Mouse (Mus musculus) heart, embryonic 15.5 days (tissue): Measurements from ENCODE around the gene Tcl1b2. TPM values are rescaled to one million over a fixed set of nuclear protein-coding genes. Genes with fewer than 3 reads are reported as not detected.
"Not testable (repeated sequence)": the region's sequence is repeated elsewhere in the genome, so short reads cannot be mapped to it uniquely, and the experiment has no call there.

Experiments used
- ATAC-seq: fragments of 200-750 bp; cut with Nextera tagmentation; replicated peaks from 2 replicates; pipeline ENCODE4 v1.8.0; 2017; ENCODE audit warnings: low read depth, moderate TSS enrichment; ENCODE audit not compliant: insufficient number of reproducible peaks, insufficient read depth, low FRiP score
- H3K27ac ChIP-seq: fragments of 300-500 bp; sonication (generic); 2 replicates; pipeline ENCODE4 v1.5.1; 2015; ENCODE audit warnings: mild to moderate bottlenecking, inconsistent platforms
- H3K27me3 ChIP-seq: fragments of 300-500 bp; sonication (generic); 2 replicates; pipeline ENCODE4 v1.6.1; 2015; ENCODE audit warnings: inconsistent platforms
- H3K36me3 ChIP-seq: fragments of 300-500 bp; sonication (generic); 2 replicates; pipeline ENCODE4 v1.6.1; 2015; ENCODE audit warnings: mild to moderate bottlenecking, inconsistent platforms
- H3K4me1 ChIP-seq: fragments of 300-500 bp; sonication (generic); replicated peaks from 2 replicates; pipeline ENCODE4 v1.6.1; 2015; ENCODE audit warnings: inconsistent platforms
- H3K4me2 ChIP-seq: fragments of 300-500 bp; sonication (generic); 2 replicates; pipeline ENCODE4 v1.6.1; 2015; ENCODE audit warnings: inconsistent platforms, mild to moderate bottlenecking, moderate library complexity
- H3K4me3 ChIP-seq: fragments of 300-500 bp; sonication (generic); 2 replicates; pipeline ENCODE4 v1.5.1; 2015; ENCODE audit warnings: mild to moderate bottlenecking, inconsistent platforms
- H3K9ac ChIP-seq: fragments of 300-500 bp; sonication (generic); 2 replicates; pipeline ENCODE4 v1.6.1; 2015; ENCODE audit warnings: mild to moderate bottlenecking, inconsistent platforms
- H3K9me3 ChIP-seq: fragments of 300-500 bp; sonication (generic); replicated peaks from 2 replicates; pipeline ENCODE4 v1.6.1; 2016; ENCODE audit warnings: inconsistent platforms
- WGBS: fragments of 180-500 bp; shearing (Covaris S2); methylation state at CpG from one replicate; pipeline ENCODE4 v1.1.7; 2015; ENCODE audit warnings: mixed read lengths; 5-methylcytosine and 5-hydroxymethylcytosine counted together
- polyA plus RNA-seq: library from polyadenylated mRNA; unstranded; fragments of >200 nt; fragmentation: Nextera tagmentation; extraction: Ambion mirVana; gene quantifications from 2 replicates; pipeline ENCODE4 v1.2.1, GENCODE M21; 2015

Tcl1b2 gene
- polyA plus RNA-seq, 1 experiment from 2014 or later, result not detected

DNA sequence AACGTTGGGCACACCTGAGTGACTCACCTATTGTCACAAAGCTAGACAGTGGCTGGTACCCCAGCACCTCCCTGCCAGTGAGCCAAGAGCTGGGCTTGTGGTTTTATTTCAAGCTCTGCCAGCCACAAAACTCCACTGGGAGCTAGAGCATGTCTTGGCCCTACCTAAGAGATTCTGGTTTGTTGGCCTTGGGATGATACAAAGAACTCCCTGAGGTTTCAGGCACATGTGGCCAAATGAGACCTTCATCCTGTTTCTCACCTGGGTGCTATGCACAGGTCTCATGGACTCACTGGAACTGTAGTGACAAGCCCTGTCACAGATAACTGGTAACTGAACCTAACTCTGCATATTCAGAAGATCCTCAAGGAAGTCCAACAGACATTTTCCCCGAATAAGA is 18.2 kb upstream of the Tcl1b2 start:
- Histone ChIP-seq H3K27ac (no peak overlapping the region), H3K9me3 (no peaks in the 10 kb centered on the region), H3K4me2 (no peak overlapping the region), H3K27me3 (no peaks in the 10 kb centered on the region), H3K36me3 (no peaks in the 10 kb centered on the region), H3K9ac (no peak overlapping the region), H3K4me1 (no peaks in the 10 kb centered on the region), H3K4me3 (no peak overlapping the region)
- no peak for ATAC-seq
- whole genome bisulfite sequencing, result 78% methylated on average over 2 of the region's 2 CpGs

DNA sequence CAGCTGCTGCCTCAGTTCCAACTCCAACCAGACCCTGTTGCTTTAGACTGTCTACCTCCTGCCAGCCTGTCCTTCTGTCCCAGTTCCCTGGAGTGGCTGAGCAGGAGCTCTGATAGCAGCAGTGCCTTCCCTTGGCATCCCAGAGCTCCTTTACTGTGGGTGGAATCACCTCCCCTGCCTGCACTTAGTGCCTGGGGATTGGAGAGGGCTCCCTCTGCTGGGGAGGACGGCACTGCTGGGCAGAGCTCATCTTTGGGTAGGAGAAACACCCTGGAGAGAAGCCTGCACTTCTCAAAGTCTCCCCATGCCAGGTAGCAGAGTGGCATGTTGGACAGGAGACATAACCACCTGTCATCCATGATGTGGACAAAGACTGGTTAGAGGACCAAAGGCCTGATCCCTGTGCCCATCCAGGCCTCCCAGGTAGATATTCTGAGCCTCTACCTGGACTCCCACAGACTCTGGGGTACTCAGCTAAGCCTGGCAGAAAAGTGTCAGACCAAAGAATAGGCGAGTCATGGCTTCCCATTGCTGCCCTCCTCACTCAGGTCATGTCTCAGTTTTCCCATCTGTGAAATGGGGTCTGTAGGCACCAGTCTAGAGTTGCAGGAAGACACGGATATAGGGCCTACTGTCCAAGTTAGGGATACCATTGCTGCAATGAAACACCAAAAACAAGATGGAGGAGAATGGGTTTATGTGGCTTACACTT is 16.2 kb upstream of the Tcl1b2 start:
- WGBS, result 50% methylated on average over 3 of the region's 3 CpGs
- ATAC-seq, H3K4me2 ChIP-seq: not testable (repeated sequence)

DNA sequence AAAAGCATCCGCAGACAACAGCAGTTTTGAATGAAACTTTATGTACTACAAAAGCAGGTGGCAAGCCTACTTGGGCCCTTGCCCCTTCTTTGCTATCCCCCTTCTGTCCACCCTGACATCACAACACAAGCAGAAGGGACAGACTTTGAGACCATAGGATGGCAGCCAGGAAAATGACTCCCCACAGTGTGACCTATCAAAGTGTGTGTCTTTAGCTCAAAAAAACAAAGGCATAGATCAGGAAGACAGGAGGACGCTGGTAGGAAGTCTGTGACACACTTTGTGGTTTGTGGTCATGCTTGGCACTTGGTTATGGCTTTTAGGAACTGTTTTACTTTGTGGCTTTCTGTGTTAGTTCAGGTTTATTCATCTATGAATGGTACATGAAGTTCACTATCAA is 11.6 kb upstream of the Tcl1b2 start:
- WGBS, result 53% methylated on average over 2 of the region's 2 CpGs
- ATAC-seq, H3K27ac ChIP-seq, H3K4me2 ChIP-seq, H3K4me1 ChIP-seq, H3K27me3 ChIP-seq, H3K9ac ChIP-seq, H3K36me3 ChIP-seq, H3K9me3 ChIP-seq, H3K4me3 ChIP-seq: not testable (repeated sequence)

More for the DNA sequence above, 16.2 kb upstream of the Tcl1b2 start:
- not testable (repeated sequence) for H3K4me3 ChIP-seq, H3K27ac ChIP-seq, H3K9me3 ChIP-seq, H3K36me3 ChIP-seq, H3K9ac ChIP-seq, H3K27me3 ChIP-seq, H3K4me1 ChIP-seq

DNA sequence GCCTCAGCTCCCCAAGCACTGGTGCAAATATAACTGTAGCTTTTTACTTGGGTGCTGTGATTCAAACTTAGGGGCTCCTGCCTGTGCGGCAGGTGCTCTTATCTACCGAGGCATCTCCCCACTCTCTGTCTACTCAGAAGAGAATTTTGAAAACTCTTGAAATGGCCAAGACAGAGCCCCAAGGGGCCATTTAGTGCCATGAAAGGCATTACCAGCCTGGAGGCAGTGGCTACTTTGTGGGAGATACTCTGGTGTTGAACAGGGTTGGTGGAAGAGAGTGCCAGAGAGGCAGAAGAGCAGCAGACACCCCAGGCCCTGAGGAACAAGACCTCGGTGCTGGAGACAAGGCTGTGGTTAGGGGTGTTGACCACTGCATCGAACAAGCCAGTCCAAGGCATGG is 11.0 kb upstream of the Tcl1b2 start:
- H3K9me3 ChIP-seq, ATAC-seq, H3K4me3 ChIP-seq, H3K27ac ChIP-seq, H3K4me2 ChIP-seq, H3K4me1 ChIP-seq, H3K36me3 ChIP-seq, H3K9ac ChIP-seq, H3K27me3 ChIP-seq: not testable (repeated sequence)
- WGBS, result 62% methylated on average over 4 of the region's 4 CpGs

DNA sequence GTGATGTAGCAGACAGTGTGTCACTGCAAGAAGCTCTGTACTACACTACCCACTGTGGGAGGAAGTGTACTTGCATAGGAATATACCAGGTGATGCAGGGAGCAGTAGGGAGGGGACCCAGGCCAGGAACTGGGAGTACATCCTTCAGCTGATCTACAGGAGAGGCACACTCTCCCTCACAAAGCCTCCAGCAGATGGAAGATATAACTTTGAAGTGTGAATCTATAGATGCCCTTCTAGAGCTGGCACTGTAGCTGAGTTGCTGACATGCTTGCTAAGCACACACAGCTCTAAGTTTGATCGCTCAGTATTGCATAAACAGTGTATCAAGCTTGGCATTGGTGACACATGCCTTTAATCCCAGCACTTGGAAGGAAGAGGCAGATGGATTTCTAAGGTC is 8.1 kb upstream of the Tcl1b2 start:
- 74% methylated on average over 1 of the region's 1 CpGs for WGBS
- H3K36me3 ChIP-seq, H3K4me2 ChIP-seq, H3K27me3 ChIP-seq, H3K4me3 ChIP-seq, H3K9ac ChIP-seq, ATAC-seq, H3K9me3 ChIP-seq, H3K27ac ChIP-seq, H3K4me1 ChIP-seq: not testable (repeated sequence)

DNA sequence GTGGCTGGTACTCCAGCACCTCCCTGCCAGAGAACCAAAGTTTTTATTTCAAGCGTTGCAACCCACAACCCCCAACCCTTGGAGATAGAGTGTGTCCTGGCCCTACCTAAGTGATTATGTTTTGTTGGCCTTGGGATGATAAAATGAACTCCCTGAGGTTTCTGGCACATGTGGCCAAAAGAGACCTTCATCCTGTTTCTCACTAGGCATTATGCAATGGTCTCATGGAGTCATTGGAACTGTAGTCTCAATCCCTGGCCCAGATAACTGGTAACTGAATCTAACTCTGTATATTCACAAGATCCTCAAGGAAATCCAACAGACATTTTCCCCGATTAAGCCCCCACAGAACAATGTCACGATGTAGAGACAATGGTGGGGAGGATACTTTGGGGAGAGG is 2.7 kb upstream of the Tcl1b2 start:
- Histone ChIP-seq H3K27me3 (no peaks in the 10 kb centered on the region), H3K4me3 (no peak overlapping the region), H3K9ac (no peak overlapping the region), H3K9me3 (no peaks in the 10 kb centered on the region), H3K36me3 (no peaks in the 10 kb centered on the region), H3K4me1 (no peaks in the 10 kb centered on the region), H3K27ac (no peak overlapping the region), H3K4me2 (no peak overlapping the region)
- ATAC-seq, result no peak
- 82% methylated on average over 3 of the region's 3 CpGs for WGBS

DNA sequence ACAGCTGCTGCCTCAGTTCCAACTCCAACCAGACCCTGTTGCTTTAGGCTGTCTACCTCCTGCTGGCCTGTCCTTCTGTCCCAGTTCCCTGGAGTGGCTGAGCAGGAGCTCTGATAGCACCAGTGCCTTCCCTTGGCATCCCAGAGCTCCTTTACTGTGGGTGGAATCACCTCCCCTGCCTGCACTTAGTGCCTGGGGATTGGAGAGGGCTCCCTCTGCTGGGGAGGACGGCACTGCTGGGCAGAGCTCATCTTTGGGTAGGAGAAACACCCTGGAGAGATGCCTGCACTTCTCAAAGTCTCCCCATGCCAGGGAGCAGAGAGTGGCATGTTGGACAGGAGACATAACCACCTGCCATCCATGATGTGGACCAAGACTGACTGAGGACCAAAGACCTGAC is 886 bp upstream of the Tcl1b2 start:
- not testable (repeated sequence) for H3K4me2 ChIP-seq, H3K9ac ChIP-seq, H3K36me3 ChIP-seq, H3K9me3 ChIP-seq, H3K4me3 ChIP-seq, H3K4me1 ChIP-seq, H3K27me3 ChIP-seq, H3K27ac ChIP-seq, ATAC-seq
- 27% methylated on average over 1 of the region's 1 CpGs for WGBS

DNA sequence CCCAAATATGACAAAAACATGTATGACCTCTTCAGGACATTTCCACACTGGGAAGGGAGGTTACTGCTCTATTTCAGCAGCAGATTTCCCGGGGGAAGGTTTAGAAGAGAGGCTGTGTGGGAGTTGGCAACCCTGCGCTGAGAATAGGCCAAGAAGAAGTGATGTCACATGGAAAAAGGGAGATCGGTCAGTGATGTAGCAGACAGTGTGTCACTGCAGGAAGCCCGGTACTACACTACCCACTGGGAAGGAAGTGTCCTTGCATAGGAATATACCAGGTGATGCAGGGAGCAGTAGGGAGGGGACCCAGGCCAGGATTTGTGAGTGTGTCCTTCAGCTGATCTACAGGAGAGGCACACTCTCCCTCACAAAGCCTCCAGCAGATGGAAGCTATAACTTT is 9.5 kb downstream of the Tcl1b2 start:
- H3K9ac ChIP-seq, H3K36me3 ChIP-seq, H3K4me1 ChIP-seq, H3K9me3 ChIP-seq, ATAC-seq, H3K27me3 ChIP-seq, H3K4me3 ChIP-seq, H3K27ac ChIP-seq, H3K4me2 ChIP-seq: not testable (repeated sequence)
- 48% methylated on average over 4 of the region's 4 CpGs for WGBS

DNA sequence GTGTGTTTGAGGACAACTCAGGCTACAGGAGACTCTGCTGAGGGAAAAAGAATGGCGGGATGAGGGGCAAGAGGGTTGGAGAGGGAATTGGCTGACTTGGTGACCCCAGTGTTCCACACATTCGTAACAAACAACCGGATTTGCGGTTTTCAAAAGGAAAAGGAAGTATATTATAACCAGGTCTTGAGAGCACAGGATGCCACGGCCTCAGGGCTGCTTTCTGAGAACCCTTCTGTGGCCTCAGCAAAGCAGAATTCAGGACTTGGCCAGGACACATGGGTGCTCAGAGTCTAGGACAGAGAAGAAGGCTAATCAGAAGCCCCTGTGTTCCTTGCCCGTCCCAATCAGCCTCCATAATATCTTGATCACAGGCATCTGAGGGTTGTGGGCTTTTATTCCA is 13.0 kb downstream of the Tcl1b2 start:
- no peaks in the 10 kb centered on the region for H3K4me1 ChIP-seq
- no peak for ATAC-seq
- H3K9me3 ChIP-seq, result no peaks in the 10 kb centered on the region
- no peak overlapping the region for H3K4me2 ChIP-seq
- 73% methylated on average over 6 of the region's 6 CpGs for WGBS
- no peaks in the 10 kb centered on the region for H3K27me3 ChIP-seq
- no peak overlapping the region for H3K27ac ChIP-seq
- H3K4me3 ChIP-seq, result no peak overlapping the region
- no peak overlapping the region for H3K9ac ChIP-seq
- H3K36me3 ChIP-seq, result no peaks in the 10 kb centered on the region

DNA sequence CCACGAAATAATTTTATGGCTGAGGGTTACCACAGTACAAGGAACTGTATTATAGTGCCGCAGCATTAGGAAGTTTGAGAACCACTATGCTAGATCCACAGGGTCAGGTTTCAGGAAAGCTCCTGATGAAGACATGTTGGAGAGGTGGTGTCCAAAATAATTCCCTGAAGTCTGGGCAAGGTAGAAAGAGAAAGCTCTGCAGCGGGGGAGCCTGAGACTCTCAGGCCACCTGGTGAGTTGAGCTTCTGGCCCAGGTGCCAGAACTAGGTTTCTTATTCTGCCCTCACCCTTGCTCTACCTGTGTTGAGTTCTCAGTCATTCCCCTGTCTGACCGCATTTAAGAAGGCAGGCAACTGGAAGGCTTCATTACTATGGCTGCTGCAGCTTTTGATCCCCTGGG is 13.6 kb downstream of the Tcl1b2 start, which contains the start of gene Tcl1b1:
Tcl1b1 (plus strand) TSS at position 301 of the 400 bp plus-strand sequence.
- ATAC-seq, result no peak
- Histone ChIP-seq H3K4me3 (no peak within 1 kb of the TSS), H3K9ac (no peak within 1 kb of the TSS), H3K27me3 (no peaks in the 10 kb centered on the region), H3K4me1 (no peaks in the 10 kb centered on the region), H3K4me2 (no peak within 1 kb of the TSS), H3K9me3 (no peaks in the 10 kb centered on the region), H3K27ac (no peak within 1 kb of the TSS), H3K36me3 (no peaks in the 10 kb centered on the region)
- WGBS, result 79% methylated on average over 4 of the region's 4 CpGs

DNA sequence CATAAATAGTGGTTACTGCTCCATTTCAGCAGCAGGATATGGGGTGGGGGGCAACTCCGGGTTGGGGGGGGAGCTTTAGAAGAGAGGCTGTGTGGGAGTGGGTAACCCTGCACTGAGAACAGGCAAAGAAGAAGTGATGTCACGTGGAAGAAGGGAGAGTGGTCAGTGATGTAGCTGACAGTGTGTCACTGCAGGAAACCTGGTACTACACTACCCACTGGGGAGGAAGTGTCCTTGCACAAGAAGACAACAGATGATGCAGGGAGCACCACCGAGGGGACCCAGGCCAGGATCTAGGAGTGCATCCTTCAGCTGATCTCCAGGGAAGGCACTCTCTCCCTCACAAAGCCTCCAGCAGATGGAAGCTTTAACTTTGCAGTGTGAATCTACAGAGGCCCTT is 20.9 kb downstream of the Tcl1b2 start:
- Histone ChIP-seq H3K4me2 (no peak overlapping the region), H3K4me3 (no peak overlapping the region), H3K9me3 (no peaks in the 10 kb centered on the region), H3K9ac (no peak overlapping the region), H3K27ac (no peak overlapping the region), H3K27me3 (no peaks in the 10 kb centered on the region), H3K36me3 (no peaks in the 10 kb centered on the region), H3K4me1 (no peaks in the 10 kb centered on the region)
- no peak for ATAC-seq
- 60% methylated on average over 3 of the region's 3 CpGs for WGBS

DNA sequence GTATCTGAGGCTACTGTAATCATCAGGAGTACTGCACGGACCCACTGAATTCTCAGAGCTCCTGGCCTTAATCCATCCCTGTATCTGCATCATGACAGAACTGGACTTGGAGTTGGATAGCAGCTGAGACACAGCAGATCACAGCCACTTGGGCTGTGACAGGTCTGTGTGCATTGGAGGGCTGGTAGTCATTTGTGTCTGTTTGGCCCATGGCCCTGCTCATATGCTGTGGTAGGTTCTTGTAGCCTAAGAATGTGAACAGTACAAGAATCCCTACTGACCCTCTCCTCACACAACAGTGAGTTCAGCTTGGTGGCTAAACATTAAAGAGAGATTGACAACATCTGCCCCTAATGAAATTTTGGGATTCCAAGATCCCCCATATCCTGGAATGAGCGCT is 27.6 kb downstream of the Tcl1b2 start:
- no peaks in the 10 kb centered on the region for H3K36me3 ChIP-seq
- no peak overlapping the region for H3K4me2 ChIP-seq
- no peaks in the 10 kb centered on the region for H3K4me1 ChIP-seq
- ATAC-seq, result no peak
- H3K9ac ChIP-seq, result no peak overlapping the region
- 63% methylated on average over 2 of the region's 2 CpGs for WGBS
- no peaks in the 10 kb centered on the region for H3K9me3 ChIP-seq
- no peak overlapping the region for H3K27ac ChIP-seq
- H3K4me3 ChIP-seq, result no peak overlapping the region
- H3K27me3 ChIP-seq, result no peaks in the 10 kb centered on the region
